Mouse (Mus musculus): ENCODE measurements at regions not wholly inside any gene's neighbourhood (a gene's known extent, or its start where the extent isn't known, plus 50 kb on each side); places are given as distances from the start of the nearest gene placed in this dataset.

DNA sequence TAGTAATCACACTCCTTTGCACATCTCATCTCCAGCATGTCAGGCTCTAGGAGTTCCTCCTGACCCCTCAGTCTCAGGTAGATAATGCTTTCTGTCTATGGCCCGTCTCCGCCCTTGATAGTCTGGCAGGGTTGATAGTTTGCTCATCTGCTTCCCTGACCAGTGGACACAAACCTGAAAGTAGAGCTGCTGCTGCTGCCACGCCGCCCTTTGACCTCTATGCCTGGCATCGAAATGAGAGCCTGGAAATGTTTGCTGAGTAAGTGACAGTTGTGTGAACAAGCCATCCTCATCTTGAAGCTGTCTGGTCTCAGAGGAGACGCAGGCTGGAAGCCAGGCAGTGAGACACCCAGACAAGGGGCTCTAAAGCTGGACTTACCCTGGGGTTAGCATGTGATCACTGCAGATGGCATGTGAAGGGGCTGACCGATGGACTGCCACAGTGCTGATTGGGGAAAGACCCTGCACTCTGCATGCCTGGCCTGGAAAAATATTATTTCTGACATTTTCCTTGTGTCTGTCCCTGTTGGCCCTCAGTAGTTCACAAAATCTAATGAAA lies 109.8 kb upstream of the Syt6 start:
- TF ChIP-seq CTCF (conservative IDR thresholded peaks at IDR 0.05; ENCODE audit: low read length) (no peak), POU5F1 (IDR thresholded peaks at IDR 0.05; ENCODE audit: borderline replicate concordance, low read length) (no peak)
